Mouse (Mus musculus) midbrain, postnatal 0 days (tissue): Measurements from ENCODE around the gene Tspan9. TPM values are rescaled to one million over a fixed set of nuclear protein-coding genes. Genes with fewer than 3 reads are reported as not detected.

Source experiments
- ATAC-seq: fragments of 200-750 bp; cut with Nextera tagmentation; 2 replicates; pipeline ENCODE4 v1.8.0; 2017; ENCODE audit warnings: moderate number of reproducible peaks, mild to moderate bottlenecking, moderate TSS enrichment, moderate library complexity; ENCODE audit not compliant: low FRiP score
- DNase-seq: peaks from one replicate; pipeline ENCODE4 v3.0.0-alpha.2; 2015; ENCODE audit warnings: low spot score
- H3K27ac ChIP-seq: fragments of 300-500 bp; sonication (generic); 2 replicates; pipeline ENCODE4 v1.5.1; 2014; ENCODE audit warnings: low read depth, mild to moderate bottlenecking, low read length, mixed read lengths
- H3K27me3 ChIP-seq: fragments of 300-500 bp; sonication (generic); 2 replicates; pipeline ENCODE4 v1.6.1; 2014; ENCODE audit warnings: low read length, control low read depth, mixed read lengths; ENCODE audit not compliant: insufficient read depth
- H3K36me3 ChIP-seq: fragments of 300-500 bp; sonication (generic); 2 replicates; pipeline ENCODE4 v1.6.1; 2014; ENCODE audit warnings: low read length, control low read depth, mixed read lengths; ENCODE audit not compliant: insufficient read depth
- H3K4me1 ChIP-seq: fragments of 300-500 bp; sonication (generic); 2 replicates; pipeline ENCODE4 v1.6.1; 2014; ENCODE audit warnings: mild to moderate bottlenecking, control low read depth, antibody characterized with exemption, low read length, mixed read lengths; ENCODE audit not compliant: insufficient read depth
- H3K4me2 ChIP-seq: fragments of 300-500 bp; sonication (generic); 2 replicates; pipeline ENCODE4 v1.6.1; 2014; ENCODE audit warnings: low read depth, mild to moderate bottlenecking, low read length, mixed read lengths; ENCODE audit not compliant: poor library complexity, severe bottlenecking
- H3K4me3 ChIP-seq: fragments of 300-500 bp; sonication (generic); 2 replicates; pipeline ENCODE4 v1.5.1; 2014; ENCODE audit warnings: low read depth, mild to moderate bottlenecking, low read length, moderate library complexity
- H3K9ac ChIP-seq: fragments of 300-500 bp; sonication (generic); replicated peaks from 2 replicates; pipeline ENCODE4 v1.6.1; 2014; ENCODE audit warnings: mild to moderate bottlenecking, low read length, moderate library complexity, mixed read lengths; ENCODE audit not compliant: poor library complexity, severe bottlenecking
- H3K9me3 ChIP-seq: fragments of 300-500 bp; sonication (generic); 2 replicates; pipeline ENCODE4 v1.6.1; 2016; ENCODE audit warnings: low read length, control low read depth
- CTCF ChIP-seq: IDR thresholded peaks from 2 replicates; pipeline ENCODE4 v1.5.1; 2016; ENCODE audit warnings: antibody characterized with exemption, mild to moderate bottlenecking
- WGBS: fragments of 180-500 bp; shearing (Covaris S2); extraction: QIAGEN DNeasy Blood & Tissue Kit; methylation state at CpG from one replicate; pipeline ENCODE4 v1.1.7; 2014; 5-methylcytosine and 5-hydroxymethylcytosine counted together
- polyA plus RNA-seq: library from polyadenylated mRNA; unstranded; fragments of >200 nt; fragmentation: Nextera tagmentation; extraction: Ambion mirVana; gene quantifications from 2 replicates; pipeline ENCODE4 v1.2.1, GENCODE M21; 2015
- total RNA-seq: library from RNA; depleted of rRNA; stranded (reverse); fragments of >200 nt; gene quantifications from 2 replicates; pipeline ENCODE4 v1.2.3, GENCODE M21; 2014

The Tspan9 gene
- total and polyA plus RNA-seq, 2 experiments from 2014 or later = 50.9 to 160 TPM

DNA sequence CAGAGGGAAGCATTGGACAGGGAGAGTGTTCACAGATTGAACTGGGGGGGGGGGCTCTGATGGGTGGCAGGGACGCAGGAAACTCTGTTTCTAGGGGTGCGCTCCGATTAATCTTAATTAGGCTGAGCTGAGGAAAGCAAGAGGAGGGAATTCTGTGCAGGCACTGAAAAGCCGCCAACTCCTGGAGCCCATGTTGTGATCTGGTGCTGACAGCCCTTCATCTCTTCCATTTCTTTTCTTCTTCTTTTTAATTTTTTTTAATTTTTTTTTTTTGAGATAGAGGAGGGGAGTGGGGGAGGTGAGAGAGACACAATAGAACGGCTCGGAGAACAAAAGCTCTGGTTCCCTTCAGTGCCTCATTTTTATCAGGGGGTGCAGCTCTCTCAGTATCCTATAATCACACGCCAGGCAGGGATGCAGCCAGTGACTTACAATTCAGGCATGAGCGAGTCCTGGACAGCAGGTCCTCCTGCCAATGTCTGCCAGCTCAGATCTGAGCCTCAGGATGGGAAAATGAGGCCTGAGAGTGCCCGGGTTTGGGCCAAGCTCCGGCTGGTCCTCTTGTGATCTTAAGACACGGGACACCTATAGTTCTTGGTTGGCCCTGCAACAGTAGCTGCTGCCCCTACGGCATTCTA, 72.4 kb downstream of the Tspan9 start:
- no peaks in the 10 kb centered on the region for H3K36me3 ChIP-seq
- TF ChIP-seq CTCF = no peak
- H3K27ac ChIP-seq = no peak overlapping the region
- H3K4me3 ChIP-seq = no peak overlapping the region
- no peaks in the 10 kb centered on the region for H3K27me3 ChIP-seq
- H3K9me3 ChIP-seq = no peaks in the 10 kb centered on the region
- WGBS = 47% methylated on average over 12 of the region's 12 CpGs
- 0 out of 2 replicates have a peak, but pooled peaks cover 3% of the 10 kb centered on the region for H3K4me1 ChIP-seq
- H3K4me2 ChIP-seq = no peak overlapping the region
- ATAC-seq = no peak
- DNase-seq = peak; percentile 62
- H3K9ac ChIP-seq = no peak overlapping the region

DNA sequence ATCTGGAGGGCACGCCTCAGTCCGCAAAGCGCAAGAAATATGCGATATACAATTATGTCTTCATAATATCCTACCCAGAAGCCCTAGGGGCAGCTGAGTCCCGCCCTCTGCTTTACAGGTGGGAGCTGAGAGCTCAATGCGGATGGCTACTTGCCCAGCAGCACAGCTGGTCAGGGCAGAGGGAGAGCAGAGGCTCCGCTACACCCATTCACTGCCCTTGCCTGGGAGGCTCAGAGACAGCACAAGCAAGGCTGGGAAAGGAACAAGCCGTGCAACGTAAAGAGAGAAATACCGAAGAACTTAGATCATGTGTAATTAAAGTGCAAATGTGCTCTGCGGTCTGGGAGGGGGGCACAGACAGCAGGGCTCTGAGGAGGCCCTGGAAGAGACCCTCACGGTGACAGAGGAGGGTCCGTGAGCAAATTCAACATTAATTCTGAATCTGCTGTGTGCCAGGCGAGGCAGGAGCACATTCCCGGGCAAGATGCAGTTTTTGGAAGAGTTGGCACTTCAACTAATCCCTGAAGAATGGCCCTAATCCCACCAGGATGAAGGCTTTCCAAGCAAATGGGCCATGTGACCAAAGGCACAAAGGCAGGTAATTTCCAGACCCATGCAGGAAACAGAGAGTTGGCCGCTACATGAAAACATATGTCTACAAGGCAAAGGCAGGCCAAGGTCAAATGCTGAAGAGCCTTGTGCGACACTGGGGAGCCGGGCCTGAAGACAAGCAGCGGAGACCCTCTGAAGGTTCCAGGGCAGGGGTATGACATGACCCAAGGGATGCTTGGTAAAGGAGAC, 73.1 kb downstream of the Tspan9 start:
- DNase-seq (peak; percentile 53), ATAC-seq (0 out of 2 replicates have a peak, but pooled peaks have one; percentile 32)
- Histone ChIP-seq H3K27ac (0 out of 2 replicates have a peak overlapping the region, but pooled peaks have one; percentile 18), H3K9ac (no peak overlapping the region), H3K4me1 (0 out of 2 replicates have a peak, but pooled peaks cover 9% of the 10 kb centered on the region), H3K4me3 (no peak overlapping the region), H3K27me3 (no peaks in the 10 kb centered on the region), H3K36me3 (no peaks in the 10 kb centered on the region), H3K9me3 (no peaks in the 10 kb centered on the region), H3K4me2 (no peak overlapping the region)
- 66% methylated on average over 19 of the region's 19 CpGs for WGBS
- no peak for TF ChIP-seq CTCF

DNA sequence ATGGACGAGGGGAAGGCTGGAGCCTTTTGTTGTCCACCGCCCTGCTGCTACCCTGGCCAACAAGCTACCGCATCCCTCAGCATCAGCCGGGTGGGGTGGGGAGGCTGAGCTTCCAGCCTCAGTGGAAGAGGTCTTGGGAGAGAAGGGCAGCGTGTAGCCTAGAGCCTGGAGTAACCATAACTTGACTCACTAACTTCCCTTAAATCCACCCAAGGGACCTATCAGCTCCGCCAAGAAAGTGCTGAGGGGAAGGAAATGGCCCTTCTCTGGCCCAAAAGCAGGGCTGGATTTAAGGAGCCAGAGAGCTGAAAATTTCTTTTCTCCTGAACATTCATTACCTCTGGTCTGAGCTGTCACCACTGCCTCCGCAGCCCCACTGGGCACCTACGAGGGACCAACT, 75.2 kb downstream of the Tspan9 start:
- DNase-seq (no peak), ATAC-seq (no peak)
- no peak overlapping the region for H3K4me2 ChIP-seq
- H3K9ac ChIP-seq = no peak overlapping the region
- H3K36me3 ChIP-seq = no peaks in the 10 kb centered on the region
- H3K27me3 ChIP-seq = no peaks in the 10 kb centered on the region
- TF ChIP-seq CTCF = no peak
- no peak overlapping the region for H3K27ac ChIP-seq
- 91% methylated on average over 8 of the region's 8 CpGs for WGBS
- H3K9me3 ChIP-seq = no peaks in the 10 kb centered on the region
- H3K4me3 ChIP-seq = no peak overlapping the region
- H3K4me1 ChIP-seq = 0 out of 2 replicates have a peak, but pooled peaks cover 9% of the 10 kb centered on the region

DNA sequence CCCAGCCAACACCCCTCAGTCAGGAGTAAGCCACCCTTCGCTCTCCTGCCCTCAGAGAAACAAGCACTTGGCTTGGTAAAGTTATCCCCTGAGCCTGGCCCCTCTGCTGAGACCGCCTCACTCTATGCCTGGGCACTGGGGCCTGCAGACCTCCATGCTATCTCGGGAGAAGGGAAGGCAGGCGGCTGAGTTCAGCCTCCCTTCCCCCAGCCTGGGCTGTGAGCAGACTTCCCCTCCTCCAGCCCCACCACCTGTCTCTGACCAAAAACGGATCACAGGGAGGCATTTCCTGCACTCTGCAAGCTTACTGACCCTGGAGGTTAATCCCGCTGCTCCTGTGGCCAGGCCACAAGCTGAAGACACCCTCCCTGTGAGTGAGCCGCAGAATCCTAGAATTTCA, 77.4 kb downstream of the Tspan9 start:
- Histone ChIP-seq H3K4me2 (no peak overlapping the region), H3K4me1 (0 out of 2 replicates have a peak, but pooled peaks cover 9% of the 10 kb centered on the region), H3K9me3 (no peaks in the 10 kb centered on the region), H3K4me3 (no peak overlapping the region), H3K36me3 (no peaks in the 10 kb centered on the region), H3K27me3 (no peaks in the 10 kb centered on the region), H3K9ac (no peak overlapping the region), H3K27ac (no peak overlapping the region)
- ATAC-seq (0 out of 2 replicates have a peak, but pooled peaks have one; percentile 18), DNase-seq (no peak)
- WGBS = 37% methylated on average over 7 of the region's 7 CpGs
- no peak for TF ChIP-seq CTCF

DNA sequence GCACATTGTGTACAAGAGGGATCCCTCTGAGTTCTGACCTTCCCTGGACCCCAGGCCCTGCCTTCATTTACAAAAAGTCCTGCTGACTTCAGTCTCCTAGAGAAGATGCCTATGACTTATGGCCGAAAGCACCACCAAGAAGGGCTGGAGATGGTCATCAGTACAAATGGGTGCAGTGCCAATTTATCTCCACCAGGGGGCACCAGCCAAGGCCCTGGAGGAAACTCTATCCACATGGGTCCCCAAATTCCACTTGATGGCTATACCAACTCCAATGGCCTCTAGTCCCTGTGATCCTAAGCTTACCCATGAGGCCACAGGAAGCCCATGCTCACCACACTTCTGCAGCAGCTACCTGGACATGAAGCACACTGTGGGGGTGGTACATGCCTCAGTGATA, 79.9 kb downstream of the Tspan9 start:
- ATAC-seq (no peak), DNase-seq (no peak)
- Histone ChIP-seq H3K27ac (no peak overlapping the region), H3K4me1 (peaks cover 14% of the 10 kb centered on the region), H3K4me2 (no peak overlapping the region), H3K9ac (no peak overlapping the region), H3K27me3 (no peaks in the 10 kb centered on the region), H3K4me3 (no peak overlapping the region), H3K9me3 (no peaks in the 10 kb centered on the region), H3K36me3 (no peaks in the 10 kb centered on the region)
- peak; percentile 66 for TF ChIP-seq CTCF
- WGBS = 100% methylated on average over 1 of the region's 1 CpGs

DNA sequence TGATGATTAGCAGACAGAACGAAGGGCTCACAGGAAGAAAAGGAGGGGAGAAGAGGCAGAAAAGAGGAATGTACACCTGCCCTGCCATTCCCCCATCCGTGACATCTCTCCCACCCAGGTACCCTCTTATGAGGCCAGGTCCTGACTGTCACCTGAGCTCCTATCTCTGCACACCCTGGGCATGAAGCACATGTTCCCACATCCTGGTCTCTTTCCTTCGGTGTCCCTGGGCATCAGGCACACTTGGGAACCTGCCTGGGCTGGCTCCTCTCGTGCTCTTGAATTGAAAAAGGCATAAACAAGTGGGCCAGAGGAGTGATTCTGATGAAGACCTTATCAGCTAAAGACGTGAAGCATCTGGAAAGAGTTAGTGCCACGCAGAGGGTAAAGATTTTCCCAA, 80.6 kb downstream of the Tspan9 start:
- H3K27me3 ChIP-seq = no peaks in the 10 kb centered on the region
- H3K9me3 ChIP-seq = no peaks in the 10 kb centered on the region
- 91% methylated on average over 6 of the region's 6 CpGs for WGBS
- no peak for DNase-seq
- H3K4me2 ChIP-seq = no peak overlapping the region
- H3K4me1 ChIP-seq = peaks cover 17% of the 10 kb centered on the region
- no peak overlapping the region for H3K4me3 ChIP-seq
- no peak for ATAC-seq
- no peak for TF ChIP-seq CTCF
- H3K27ac ChIP-seq = no peak overlapping the region
- H3K36me3 ChIP-seq = no peaks in the 10 kb centered on the region
- no peak overlapping the region for H3K9ac ChIP-seq
